Mouse (Mus musculus) adrenal gland, postnatal 0 days (tissue): ENCODE results near the gene Mrvi1. TPM values are rescaled to one million over a fixed set of nuclear protein-coding genes. Genes with fewer than 3 reads are reported as not detected.

Experiments used
- polyA plus RNA-seq: library from polyadenylated mRNA; unstranded; fragments of >200 nt; fragmentation: Nextera tagmentation; extraction: Ambion mirVana; gene quantifications from 2 replicates; pipeline ENCODE4 v1.2.1, GENCODE M21; 2015

Gene Mrvi1
- polyA plus RNA-seq = 4.9 and 7.1 TPM in 2 replicates

DNA sequence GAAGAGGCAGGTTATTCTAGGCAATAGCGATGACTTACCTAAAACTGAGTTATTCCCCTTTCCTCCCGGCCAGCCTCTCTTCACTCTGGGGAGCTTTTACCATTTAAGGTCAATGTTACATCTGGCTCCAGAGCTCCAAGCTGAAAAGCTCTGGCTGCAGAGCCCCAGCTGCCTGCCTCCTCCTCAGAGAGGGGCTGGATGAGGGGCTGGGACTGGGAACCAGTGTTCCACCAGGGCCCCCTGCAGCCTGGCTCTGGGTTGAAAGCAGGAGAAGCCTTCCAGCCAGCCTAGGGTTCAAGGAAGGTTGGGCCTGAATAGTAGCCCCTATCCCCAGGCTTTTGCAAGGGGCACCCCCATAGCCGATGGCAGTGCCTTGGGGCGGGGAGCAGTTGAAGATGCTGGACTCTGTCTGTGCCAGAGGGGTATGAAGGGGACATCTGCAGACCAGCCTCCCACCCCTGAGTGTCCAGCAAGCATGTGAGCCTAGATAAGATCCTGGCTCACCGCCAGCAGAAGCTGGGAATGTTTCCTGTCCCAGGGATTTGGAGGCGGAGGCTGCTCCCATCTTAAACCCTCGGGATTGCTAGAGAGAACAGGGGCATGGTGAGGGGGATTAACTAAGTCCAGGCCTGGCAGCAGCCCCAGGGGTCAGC, at the start of gene Mrvi1:
Mrvi1 (minus strand) TSS at position 409 of the 653 bp plus-strand sequence.

DNA sequence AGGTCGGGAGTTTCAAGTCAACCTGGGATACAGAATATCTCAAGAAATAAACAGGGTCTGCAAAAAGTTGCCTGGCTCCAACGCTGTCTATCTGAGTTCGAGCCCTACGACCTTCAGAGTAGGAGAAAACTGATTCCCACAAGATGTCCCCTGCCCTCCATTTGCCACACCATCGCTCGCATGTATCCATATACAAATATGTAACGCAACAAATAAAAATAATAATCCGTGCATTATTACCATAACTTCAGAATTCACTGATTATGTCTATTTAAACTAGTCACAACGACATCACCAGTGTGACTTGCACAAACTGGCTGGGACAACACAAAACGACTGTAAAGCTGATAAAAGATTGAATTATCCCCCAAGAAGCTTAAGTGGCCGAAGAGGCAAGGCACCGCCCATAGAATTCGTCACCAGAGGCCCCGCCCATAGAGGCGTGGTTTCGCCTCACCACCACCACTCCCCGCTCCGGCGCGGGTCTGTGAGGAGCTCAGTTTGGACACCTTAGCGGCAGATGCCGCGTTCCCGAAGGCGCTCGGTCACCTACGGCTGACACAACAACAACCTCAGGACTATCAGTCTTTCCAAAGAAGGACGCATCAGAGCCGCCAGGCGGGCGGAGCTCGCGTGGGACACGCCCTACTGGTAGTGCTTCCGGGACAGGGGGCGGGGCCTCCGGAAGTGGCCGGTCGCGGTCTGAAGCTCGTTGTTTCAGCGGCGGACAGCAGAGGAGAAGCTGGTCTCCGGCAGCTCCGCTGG, 46.2 kb upstream of the Mrvi1 start, which contains the start of gene Ctr9:
Ctr9 (plus strand) TSS at position 671 of the 765 bp plus-strand sequence.

DNA sequence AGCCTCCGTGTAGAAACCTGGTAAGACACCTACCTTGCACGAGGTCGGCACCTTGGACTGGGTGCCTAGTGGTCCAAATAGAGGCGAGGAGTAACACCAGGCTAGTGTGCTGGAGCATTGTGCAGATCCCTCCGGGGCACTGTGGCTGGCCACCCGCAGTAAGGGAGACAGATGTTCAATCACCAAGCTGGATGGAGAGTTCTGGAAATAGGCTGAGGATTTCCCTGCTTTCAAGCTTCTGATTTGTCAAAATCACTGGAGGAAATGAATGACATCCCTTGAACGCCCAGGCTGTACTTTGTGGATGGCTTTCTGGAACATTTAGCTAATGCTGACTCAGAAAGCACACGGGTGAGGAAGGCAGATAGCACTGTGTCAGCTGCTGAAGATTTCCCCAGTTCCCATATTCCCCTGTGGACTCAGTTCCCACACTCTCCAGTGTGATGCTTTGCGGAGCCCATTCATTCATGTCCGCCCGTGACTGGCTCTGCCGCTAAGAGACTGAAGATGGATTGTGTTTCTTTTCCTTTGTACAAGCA, 119.4 kb downstream of the Mrvi1 start, which contains the start of gene Lyve1:
Lyve1 (minus strand) TSS at position 489 of the 539 bp plus-strand sequence.

DNA sequence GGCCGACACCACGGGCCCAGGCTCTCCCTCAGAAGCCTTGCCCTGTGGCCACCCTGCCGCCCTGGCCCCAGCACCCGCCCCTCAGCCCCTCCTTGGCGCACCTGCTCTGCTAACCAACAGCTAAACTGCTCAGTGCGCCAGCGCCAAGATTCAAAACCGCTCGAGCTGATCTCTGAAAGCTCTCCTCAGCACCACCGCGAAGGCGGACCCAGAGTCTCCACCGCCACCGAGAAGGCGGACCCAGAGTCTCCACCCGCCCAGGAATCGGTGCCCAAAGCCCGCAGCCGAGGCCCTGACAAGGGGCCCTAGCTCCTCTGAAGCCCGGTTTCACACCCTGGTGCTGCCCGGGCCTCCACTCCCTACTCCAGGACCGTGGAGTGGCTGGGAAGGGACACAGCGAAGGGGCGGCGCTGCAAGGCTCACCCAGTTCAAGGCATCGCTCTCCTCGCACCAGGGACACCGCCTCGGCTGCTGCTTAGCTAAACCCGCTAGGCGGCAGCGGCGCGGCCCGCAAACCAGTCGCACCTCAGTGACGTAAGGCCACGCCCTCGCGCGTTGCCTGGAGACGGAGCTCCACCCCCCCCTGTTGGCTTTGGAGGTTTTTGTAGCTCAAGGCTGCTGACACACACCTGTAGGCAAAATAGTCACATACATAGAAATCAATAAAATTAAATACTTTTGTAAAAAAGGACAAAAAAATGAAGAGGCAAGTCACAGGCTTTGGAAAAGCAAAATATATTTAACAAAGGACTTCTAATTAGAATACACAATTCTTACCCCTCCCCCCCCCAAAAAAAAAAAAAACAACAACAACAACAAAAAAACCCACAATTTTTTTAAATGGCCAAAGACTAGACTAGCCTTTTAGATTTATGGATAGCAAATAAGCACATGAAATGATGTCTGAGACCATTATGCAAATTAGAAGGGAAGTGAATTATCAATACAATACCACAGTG, 138.1 kb downstream of the Mrvi1 start, which contains the start of gene Rnf141:
Rnf141 (minus strand) TSS at position 542 of the 959 bp plus-strand sequence.

Other genes starting within 250 kb of the Mrvi1 start
- gene Ampd3, start 214.3 kb downstream of the Mrvi1 start, polyA plus RNA-seq = 18.6 and 29.2 TPM in 2 replicates
- 26.3 and 30.3 TPM in 2 replicates for gene Rnf141, start 138.0 kb downstream of the Mrvi1 start, polyA plus RNA-seq
- gene Lyve1, start 119.2 kb downstream of the Mrvi1 start, polyA plus RNA-seq = 35.3 and 46.8 TPM in 2 replicates
- 37.7 and 45.8 TPM in 2 replicates for gene Ctr9, start 46.5 kb upstream of the Mrvi1 start, polyA plus RNA-seq
- 405 and 409 TPM in 2 replicates for gene Eif4g2, start 100.6 kb upstream of the Mrvi1 start, polyA plus RNA-seq